Mouse (Mus musculus) thymus, postnatal 0 days (tissue): ENCODE data around the gene Hs3st3b1. TPM values are rescaled to one million over a fixed set of nuclear protein-coding genes. Genes with fewer than 3 reads are reported as not detected.
A peak's percentile ranks its signal among the peaks of the same experiment; 100 is the strongest.

Source experiments
- DNase-seq: peaks from one replicate; pipeline ENCODE4 v3.0.0-alpha.2; 2015; ENCODE audit warnings: low spot score
- polyA plus RNA-seq: library from polyadenylated mRNA; unstranded; fragments of >200 nt; fragmentation: Nextera tagmentation; extraction: Ambion mirVana; gene quantifications from 2 replicates; pipeline ENCODE4 v1.2.1, GENCODE M21; 2015

The Hs3st3b1 gene
- polyA plus RNA-seq: 2.0 and 2.2 TPM in 2 replicates

- DNase-seq: peak; percentile 95
Observed at GRCm38 (mm10) chr11:63922091-63922621, at the start of gene Hs3st3b1. Hs3st3b1 (minus strand) TSS chr11:63922290.

DNA sequence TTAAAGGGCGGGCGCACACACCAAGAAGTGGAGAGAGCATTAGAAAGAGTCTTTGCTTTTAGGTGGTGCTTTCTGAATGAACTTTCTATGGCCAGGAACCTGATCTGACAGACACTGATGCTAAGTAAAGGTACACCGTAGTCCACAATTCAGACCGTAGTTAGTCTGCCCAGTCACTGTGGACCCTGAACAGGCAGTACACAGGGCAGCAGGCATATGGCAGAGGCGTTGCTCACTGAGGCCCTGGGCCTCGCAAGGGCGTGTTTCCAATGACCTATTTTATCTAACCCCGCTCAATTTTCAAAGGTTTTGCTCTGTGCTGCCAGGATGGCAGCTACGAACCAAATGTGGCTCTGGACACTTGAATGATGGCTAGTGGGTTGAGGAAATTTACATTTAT lies 49.4 kb upstream of the Hs3st3b1 start:
- no peak for DNase-seq

DNA sequence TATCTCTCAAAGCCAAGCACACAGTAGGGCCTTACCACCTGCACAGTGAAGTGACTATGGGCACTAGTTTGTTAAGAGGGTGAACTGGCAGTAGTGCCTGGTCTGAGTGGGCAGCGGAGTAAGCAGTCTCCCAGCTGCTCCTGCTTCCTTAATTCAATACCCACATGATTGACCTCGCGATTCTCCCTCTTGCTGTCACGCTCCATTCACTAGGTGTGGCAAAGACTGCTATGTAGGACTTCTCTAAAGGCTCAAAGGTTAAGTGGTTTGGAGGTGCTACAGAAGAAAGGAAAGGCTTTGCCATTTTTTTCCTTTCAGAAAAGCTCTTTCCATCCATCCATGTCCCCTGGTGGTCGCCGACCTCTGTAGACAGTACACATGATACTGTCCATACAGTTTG lies 48.7 kb upstream of the Hs3st3b1 start:
- DNase-seq: no peak

DNA sequence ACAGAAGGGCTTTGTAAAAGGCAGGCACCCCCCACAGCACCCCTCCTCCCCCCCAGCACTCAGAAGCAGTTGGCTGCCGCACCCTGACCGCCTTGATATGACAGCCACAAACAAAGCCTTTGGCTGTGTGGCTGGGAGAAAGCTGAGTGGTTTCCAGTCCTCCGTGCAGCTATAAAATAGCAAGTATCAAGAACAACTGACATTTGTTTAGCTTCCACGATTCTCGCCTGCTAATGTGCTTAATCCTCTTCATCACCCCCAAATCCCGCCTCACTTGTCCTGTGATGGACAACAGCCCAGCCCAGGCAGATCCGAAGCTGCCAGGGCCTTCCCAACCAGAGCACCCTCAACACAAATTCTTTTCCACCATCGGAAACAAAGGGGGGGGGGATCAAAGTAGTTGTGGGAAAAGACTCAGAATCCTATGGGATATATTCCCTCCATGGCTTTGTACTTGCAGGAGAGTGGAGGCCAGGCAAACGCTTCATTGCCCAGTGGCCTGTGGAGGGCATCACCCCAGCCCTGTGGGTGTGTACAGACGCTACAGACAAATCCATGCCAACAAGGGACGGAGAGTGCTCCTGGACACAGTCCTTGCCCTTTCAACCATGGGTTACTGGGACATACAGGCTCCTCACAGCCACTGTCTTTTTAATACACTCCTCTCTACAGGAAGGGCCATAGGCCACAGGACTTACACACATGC lies 47.3 kb upstream of the Hs3st3b1 start:
- DNase-seq: no peak

GRCm38 (mm10) chr11:63968388-63969035 lies 46.4 kb upstream of the Hs3st3b1 start:
- no peak for DNase-seq

DNA sequence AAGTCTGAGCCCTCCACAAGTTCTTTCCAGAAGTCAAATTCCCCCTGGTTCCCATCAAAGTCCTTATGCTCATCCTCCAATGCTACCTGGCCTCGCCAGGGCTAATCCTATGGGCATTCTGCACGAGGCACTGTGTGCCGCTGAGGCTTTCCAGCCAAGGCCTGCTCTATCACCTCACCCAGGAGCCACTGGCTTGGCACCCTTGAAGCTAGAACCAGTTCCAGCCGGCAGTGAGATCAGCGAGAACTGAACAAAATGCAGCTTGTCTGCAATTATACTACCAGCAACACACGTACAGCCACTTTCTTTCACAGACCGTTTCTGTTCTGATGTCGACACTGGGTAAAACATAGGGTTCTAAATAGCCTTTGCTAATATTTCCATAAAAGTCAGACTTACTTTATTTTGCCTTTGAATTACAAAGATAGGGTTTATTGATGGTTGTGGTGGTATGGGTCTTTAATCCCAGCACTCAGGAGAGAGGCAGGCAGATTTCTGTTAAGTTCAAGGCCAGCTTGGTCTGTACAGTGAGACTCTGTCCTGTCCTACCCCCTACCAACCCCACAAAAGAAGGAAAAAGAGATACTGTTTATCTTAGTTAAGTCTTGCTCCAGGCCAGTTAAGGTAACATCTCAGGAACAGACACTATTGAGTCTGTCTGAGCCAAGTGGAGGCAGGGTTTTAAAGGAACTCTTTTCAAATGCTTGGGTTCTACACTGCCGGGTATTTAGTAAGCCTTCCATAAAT lies 45.7 kb upstream of the Hs3st3b1 start:
- DNase-seq: no peak

GRCm38 (mm10) chr11:63965437-63965836 lies 43.3 kb upstream of the Hs3st3b1 start:
- no peak for DNase-seq

DNA sequence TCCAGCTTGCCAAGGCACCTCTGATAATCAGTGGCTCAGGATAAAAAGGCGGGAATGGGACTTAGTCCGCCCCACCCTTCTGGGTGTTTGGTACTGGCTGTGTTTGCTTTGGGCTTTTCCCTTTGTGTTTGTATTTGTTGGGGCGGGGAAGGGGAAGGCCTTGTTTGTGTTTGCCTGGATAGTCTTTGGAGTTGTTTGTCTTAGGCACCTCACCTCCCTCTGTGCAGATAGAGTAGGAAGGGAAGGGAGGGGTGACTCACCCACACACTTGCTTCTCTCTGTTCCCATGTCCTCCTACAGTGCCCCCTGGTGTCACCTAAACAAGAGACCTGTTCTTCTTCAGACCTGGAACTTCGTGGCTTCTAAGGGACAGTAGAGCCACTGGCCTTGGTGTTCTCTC lies 35.1 kb upstream of the Hs3st3b1 start:
- DNase-seq: peak; percentile 42

- DNase-seq: no peak
Observed at GRCm38 (mm10) chr11:63956748-63957147, 34.7 kb upstream of the Hs3st3b1 start.

GRCm38 (mm10) chr11:63953887-63954286 lies 31.8 kb upstream of the Hs3st3b1 start:
- no peak for DNase-seq

DNA sequence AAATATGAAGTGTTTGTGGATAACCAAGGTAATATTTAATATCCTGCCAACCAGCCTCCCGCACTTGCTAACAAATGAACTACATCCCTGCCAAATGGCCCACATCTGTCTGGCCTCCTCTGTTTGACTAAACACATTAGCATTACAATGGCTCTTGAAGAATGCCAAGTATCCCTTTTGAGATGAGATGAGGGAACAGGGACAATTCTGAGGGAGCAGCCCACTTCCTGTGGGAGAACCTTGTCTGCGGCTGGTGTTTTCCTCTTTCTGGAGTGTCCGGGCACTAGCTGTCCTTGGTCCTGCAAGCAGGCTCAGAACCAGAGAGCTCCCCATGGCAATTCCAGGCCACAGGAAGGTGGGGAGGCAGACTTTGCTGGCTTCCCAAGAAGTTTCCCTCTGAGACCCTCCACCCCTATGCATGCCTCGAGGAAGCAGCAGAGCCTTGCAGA lies 30.7 kb upstream of the Hs3st3b1 start:
- no peak for DNase-seq

DNA sequence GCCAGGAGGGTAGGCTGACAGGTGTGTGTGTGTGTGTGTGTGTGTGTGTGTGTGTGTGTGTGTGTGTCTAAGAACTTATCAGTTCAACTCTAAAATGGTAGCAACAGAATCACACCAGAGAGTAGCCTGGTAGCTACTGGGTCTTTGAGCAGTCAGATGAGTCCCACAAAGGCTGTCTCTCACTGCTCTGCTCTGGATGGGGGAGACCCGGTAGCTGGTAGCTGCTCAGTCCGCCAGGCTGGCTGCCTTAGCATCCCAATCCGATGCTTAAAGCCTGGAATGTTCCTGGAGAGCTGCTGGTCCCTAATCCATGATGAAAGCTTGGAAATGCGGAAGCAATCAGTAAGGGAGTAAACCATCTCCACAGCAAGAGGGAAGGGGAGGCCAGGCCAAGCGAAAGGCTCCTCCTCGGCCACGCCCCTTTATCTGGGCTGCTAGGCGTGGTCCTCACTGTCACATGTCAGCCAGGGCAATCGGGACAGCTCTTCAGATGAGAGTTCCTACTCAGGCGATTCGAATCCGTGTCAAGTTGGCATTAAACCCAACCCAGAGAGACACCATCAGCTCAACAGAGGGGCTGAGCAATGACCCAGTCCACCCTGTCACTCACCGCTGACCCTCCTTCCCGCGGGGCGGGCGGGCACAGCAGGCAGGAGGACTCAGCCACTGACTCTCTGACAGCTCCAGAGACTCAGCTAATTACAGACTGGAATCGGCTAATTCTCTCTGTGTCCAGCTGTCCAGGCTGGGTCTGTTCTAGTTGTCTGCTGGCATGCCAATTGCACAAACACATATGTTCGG lies 29.9 kb upstream of the Hs3st3b1 start:
- DNase-seq: no peak

DNA sequence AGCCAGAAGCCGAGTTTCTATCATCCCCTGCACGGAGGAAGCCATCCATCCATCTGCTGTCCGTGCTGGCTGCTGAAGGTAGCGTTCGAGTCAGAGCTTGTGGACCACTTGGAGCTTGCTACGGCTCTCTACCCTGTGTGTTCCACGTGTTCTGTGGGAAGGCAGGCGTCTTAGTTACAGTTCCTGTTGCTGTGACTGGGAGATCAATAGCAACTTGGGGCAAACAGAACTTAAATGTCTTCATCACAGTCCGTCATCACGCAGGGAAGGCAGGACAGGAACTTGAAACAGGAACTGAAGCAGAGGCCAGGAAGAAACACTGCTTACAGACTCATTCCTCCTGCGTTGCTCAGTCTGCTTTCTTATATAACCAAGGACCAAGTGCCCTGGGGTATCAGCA lies 26.3 kb upstream of the Hs3st3b1 start:
- DNase-seq: no peak

DNA sequence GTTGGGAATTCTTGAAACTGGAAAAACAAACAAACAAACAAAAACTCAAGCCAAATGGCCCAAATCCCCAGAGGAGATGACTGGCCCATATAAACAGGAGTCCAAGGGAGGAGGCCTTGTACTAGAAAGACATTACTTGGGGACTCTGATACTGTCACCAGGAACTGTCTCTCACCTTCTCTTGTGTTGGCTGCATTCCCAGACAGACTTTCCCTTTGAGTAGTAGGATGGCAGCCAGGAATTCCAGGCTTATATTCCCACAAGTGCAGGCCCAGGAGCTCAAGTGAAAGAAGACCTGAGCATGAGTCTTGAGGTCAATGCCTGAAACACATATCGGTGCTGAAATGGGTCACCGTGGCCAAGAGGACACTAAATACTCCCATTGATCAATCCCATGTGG lies 24.9 kb upstream of the Hs3st3b1 start:
- DNase-seq: no peak

DNA sequence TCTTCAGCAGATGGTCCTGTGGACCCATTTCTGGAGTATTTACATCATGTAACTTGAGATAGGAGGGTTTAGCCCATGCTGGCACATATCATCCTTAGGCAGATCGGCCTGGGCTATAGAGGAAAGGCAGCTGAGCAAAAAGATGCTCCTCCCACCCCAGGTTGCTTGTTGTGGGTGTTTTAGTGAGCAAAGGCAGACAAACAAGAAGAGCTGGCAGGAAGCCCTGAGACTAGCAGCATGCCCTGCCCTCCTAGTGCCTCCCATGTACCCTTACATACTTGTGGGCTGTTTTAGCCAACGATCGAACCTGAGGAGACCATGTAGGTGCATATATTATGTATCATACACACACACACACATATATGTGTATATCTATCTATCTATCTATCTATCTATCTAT lies 21.9 kb upstream of the Hs3st3b1 start:
- no peak for DNase-seq

DNA sequence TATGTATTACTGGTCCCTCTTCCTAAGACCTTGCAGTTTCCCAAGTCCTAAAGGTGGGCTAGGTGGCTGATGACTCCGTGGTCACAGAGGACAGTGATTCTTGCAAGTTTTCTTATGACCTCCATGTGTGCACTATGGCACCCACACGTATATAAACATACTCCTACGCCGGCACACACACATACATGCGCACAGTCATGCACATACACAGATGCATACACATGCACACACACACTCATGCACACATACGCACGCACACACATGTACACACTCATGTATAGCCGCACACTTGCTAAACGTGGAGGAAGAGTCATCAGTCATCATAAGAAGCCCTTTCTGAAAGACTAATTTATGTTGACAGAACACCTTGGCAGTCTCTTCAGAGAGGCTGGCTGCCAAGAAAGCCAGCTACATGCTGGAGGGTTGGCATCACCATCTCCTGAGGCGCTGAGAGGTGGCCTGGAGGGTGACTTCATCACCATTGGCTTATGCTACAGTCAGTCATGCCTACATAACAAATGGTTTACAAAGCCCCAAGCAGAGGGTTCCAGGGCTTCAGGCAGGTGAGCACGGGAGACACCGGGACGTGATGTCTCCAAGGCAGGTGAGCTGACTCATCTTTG lies 21.3 kb upstream of the Hs3st3b1 start:
- no peak for DNase-seq

GRCm38 (mm10) chr11:63942177-63942576 lies 20.1 kb upstream of the Hs3st3b1 start:
- DNase-seq: no peak

GRCm38 (mm10) chr11:63936641-63937040 lies 14.6 kb upstream of the Hs3st3b1 start:
- DNase-seq: no peak

- DNase-seq: no peak
Observed at GRCm38 (mm10) chr11:63926901-63927300, 4.8 kb upstream of the Hs3st3b1 start.

DNA sequence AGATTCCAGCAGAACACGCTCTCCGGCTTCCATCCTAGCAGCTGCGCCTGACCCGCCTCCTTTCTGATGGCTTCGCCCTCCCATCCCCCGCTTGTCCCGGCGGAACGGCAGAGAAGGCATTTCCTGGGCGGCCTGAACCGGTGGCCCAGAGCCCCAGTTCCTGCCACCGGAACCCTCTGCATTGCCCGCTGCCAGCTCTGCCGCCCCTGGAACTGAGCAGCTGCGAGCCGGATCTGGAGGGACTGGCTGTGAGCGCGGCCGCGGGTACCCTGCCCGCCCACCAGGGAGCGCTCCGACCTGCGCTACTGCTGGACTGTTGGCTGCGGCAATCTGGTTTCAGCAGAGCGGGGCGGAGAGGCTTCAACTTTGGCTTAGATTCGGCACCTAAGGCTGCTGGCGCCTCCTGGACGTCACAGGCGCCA lies 3.1 kb upstream of the Hs3st3b1 start:
- peak; percentile 76 for DNase-seq
